Mouse (Mus musculus): ENCODE measurements around the gene P4hb. TPM values are rescaled to one million over a fixed set of nuclear protein-coding genes. Genes with fewer than 3 reads are reported as not detected.
A peak's percentile ranks its signal among the peaks of the same experiment; 100 is the strongest.
"Not testable (repeated sequence)": the region's sequence is repeated elsewhere in the genome, so short reads cannot be mapped to it uniquely, and the experiment has no call there.

P4hb gene
- polyA plus RNA-seq, 1 experiment from 2014 or later: 442 TPM

DNA sequence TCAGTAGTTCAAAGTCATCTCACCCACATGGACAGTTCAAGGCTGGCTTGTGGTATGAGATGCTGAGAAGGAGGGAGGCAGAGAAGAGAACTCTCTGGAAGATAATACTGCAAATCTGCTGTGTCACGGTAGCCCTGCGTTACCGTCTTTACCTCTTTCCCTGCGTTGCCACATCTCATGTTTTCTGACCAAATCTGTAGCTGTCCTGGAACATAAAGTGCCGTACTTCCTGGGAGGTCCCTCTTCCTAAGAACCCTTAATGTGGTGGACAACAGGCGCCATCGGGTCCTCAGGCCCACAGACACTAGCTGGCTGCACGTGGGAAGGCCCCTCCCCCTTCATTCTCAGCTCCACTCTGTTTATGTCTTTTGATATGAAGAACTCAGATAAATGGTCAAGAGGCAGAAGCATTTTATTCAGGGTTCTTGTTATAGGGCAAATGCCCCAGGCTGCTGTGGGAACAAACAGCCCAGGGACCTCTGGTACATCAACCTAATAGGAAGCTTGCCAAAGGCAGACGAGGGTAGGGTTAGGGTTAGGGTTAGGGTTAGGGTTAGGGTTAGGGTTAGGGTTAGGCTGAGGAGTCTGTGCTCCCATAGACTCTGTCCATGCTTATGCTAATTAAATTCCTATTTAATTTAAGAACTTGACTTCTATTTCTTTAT lies 45.2 kb downstream of the P4hb start:
- no peaks in the 10 kb centered on the region for H3K79me2 ChIP-seq (ENCODE audit: inconsistent target)
- 65% methylated on average over 9 of the region's 9 CpGs for WGBS (ENCODE audit: missing documents)
- H3K36me3 ChIP-seq (ENCODE audit: inconsistent target): no peaks in the 10 kb centered on the region
- H3K27ac ChIP-seq: no peak overlapping the region
- no peak overlapping the region for H3K4me3 ChIP-seq (ENCODE audit: inconsistent target)

DNA sequence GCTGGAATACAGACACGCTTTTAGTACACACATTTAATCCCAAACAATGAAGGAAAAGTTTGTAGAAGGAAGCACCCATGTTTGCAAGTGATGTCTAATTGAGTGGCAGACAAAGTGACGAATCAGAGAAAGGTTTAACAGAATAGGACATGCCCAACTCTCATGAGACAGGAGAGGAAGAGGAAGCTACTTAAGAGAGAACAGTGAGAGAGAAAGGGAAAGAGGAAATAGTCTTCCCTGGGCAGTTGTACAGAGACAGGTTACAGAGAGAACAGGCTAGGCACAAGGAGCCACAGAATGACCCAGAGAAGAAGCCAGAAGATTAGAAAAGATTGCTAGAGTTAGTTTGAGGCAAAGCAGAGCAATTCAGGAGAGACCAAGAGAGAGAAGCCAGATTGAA lies 47.1 kb downstream of the P4hb start:
- 95% methylated on average over 2 of the region's 2 CpGs for WGBS (ENCODE audit: missing documents)
- Histone ChIP-seq H3K79me2 (ENCODE audit: inconsistent target) (no peaks in the 10 kb centered on the region), H3K36me3 (ENCODE audit: inconsistent target) (no peaks in the 10 kb centered on the region), H3K27ac (peak overlapping the region; percentile 28), H3K4me3 (ENCODE audit: inconsistent target) (no peak overlapping the region)

DNA sequence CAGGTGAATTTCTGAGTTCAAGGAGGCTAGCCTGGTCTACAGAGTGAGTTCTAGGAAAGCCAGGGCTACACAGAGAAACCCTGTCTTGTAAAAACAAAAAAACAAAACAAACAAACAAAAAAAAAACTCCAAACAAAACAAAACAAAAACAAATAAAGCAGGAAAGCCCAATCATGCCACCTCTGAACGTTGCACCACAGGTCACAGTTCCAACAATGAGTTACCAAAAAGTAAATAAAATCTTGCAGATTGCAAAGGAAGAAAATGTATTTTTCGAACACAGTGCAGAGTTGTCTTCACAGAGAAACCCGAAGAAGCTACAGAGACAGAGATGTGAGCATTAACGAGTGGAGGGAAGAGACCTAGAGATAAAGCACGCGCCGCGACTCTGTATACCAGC lies 50.5 kb downstream of the P4hb start:
- Histone ChIP-seq H3K27ac (no peak overlapping the region), H3K4me3 (ENCODE audit: inconsistent target) (no peak overlapping the region), H3K79me2 (ENCODE audit: inconsistent target) (no peaks in the 10 kb centered on the region), H3K36me3 (ENCODE audit: inconsistent target) (no peaks in the 10 kb centered on the region)
- WGBS (ENCODE audit: missing documents): 88% methylated on average over 8 of the region's 8 CpGs

GRCm38 (mm10) chr11:120520967-120521540 lies 52.0 kb downstream of the P4hb start:
- H3K36me3 ChIP-seq (ENCODE audit: inconsistent target): no peaks in the 10 kb centered on the region
- H3K4me3 ChIP-seq (ENCODE audit: inconsistent target): no peak overlapping the region
- H3K27ac ChIP-seq: no peak overlapping the region
- no peaks in the 10 kb centered on the region for H3K79me2 ChIP-seq (ENCODE audit: inconsistent target)
- WGBS (ENCODE audit: missing documents): 100% methylated on average over 5 of the region's 5 CpGs

DNA sequence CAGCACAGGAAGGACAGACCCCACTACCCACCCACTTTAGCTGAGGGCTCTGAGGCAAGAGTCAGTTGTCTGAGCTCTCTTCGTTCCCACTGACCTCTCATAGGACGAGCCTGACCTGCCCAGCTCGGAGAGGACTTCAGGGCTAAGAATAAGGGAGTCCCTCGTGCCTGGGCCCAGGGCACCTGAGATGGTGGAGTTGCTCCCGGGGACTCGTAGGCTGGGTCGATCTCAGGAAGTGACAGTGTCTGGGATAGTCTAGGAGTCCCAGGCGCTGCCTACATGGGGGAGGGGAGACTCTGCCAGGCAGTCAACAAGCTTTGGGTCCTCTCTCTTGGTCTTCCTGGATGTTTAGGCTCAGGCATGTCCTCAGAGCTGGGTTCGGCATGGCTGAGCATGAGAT lies 52.6 kb downstream of the P4hb start:
- no peaks in the 10 kb centered on the region for H3K79me2 ChIP-seq (ENCODE audit: inconsistent target)
- H3K36me3 ChIP-seq (ENCODE audit: inconsistent target): no peaks in the 10 kb centered on the region
- peak overlapping the region; percentile 79 for H3K27ac ChIP-seq
- 97% methylated on average over 9 of the region's 9 CpGs for WGBS (ENCODE audit: missing documents)
- no peak overlapping the region for H3K4me3 ChIP-seq (ENCODE audit: inconsistent target)

GRCm38 (mm10) chr11:120519738-120520137 lies 53.3 kb downstream of the P4hb start:
- Histone ChIP-seq H3K4me3 (ENCODE audit: inconsistent target) (no peak overlapping the region; the same call in 1 of the 2 replicates), H3K79me2 (ENCODE audit: inconsistent target) (no peaks in the 10 kb centered on the region), H3K27ac (peak overlapping the region; percentile 79), H3K36me3 (ENCODE audit: inconsistent target) (no peaks in the 10 kb centered on the region)
- WGBS (ENCODE audit: missing documents): 18% methylated on average over 9 of the region's 9 CpGs

DNA sequence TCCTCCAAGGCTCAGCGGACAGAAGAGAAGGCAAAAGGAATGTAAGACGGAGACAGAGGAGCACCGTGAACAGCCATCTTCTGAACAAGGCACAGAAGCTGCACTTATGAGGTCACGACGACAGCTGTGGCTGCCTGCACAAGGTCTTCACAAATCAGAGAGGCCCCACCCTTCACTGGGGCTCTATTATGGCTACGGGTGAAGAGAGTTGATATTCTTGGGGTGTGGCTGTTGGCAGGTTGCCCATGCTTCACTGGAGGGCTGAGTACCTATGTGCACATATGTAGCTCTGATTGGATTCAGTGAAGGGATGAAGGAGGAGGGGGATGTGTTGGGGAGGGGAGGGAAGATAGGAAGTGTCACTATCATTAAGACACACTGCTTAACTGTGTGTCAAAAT lies 54.5 kb downstream of the P4hb start:
- Histone ChIP-seq H3K4me3 (ENCODE audit: inconsistent target) (peak overlapping the region; percentile 25; the same call in 1 of the 2 replicates), H3K27ac (peak overlapping the region; percentile 79), H3K79me2 (ENCODE audit: inconsistent target) (no peaks in the 10 kb centered on the region), H3K36me3 (ENCODE audit: inconsistent target) (no peaks in the 10 kb centered on the region)
- 64% methylated on average over 6 of the region's 6 CpGs for WGBS (ENCODE audit: missing documents)

GRCm38 (mm10) chr11:120518027-120518426 lies 55.0 kb downstream of the P4hb start:
- H3K4me3 ChIP-seq (ENCODE audit: inconsistent target): peak overlapping the region; percentile 25; the same call in 1 of the 2 replicates
- no peaks in the 10 kb centered on the region for H3K79me2 ChIP-seq (ENCODE audit: inconsistent target)
- 17% methylated on average over 6 of the region's 6 CpGs for WGBS (ENCODE audit: missing documents)
- peak overlapping the region; percentile 79 for H3K27ac ChIP-seq
- H3K36me3 ChIP-seq (ENCODE audit: inconsistent target): no peaks in the 10 kb centered on the region

DNA sequence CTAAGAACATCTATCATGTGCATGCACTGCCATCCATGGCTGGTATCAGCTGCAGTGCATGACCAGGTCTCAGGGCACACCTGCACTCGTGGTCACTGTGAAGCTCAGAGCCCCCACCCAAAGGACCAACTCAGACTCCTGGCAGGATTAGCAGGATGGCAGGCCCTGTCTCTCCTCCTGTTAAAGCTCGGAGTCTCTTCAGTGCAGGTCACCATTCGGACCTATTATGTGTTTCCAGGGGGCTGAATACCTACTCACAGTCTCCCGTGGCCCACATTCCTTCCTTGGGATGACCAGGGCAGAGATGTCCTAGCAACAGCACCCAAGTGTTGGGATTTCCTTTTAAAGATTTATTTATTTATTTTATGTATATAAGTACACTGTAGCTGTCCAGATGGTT lies 55.9 kb downstream of the P4hb start:
- H3K4me3 ChIP-seq (ENCODE audit: inconsistent target): no peak overlapping the region
- no peaks in the 10 kb centered on the region for H3K79me2 ChIP-seq (ENCODE audit: inconsistent target)
- 92% methylated on average over 4 of the region's 4 CpGs for WGBS (ENCODE audit: missing documents)
- no peaks in the 10 kb centered on the region for H3K36me3 ChIP-seq (ENCODE audit: inconsistent target)
- no peak overlapping the region for H3K27ac ChIP-seq

GRCm38 (mm10) chr11:120515611-120516010 lies 57.4 kb downstream of the P4hb start:
- Histone ChIP-seq H3K4me3 (ENCODE audit: inconsistent target) (no peak overlapping the region), H3K27ac (no peak overlapping the region), H3K79me2 (ENCODE audit: inconsistent target) (no peaks in the 10 kb centered on the region), H3K36me3 (ENCODE audit: inconsistent target) (no peaks in the 10 kb centered on the region)
- 25% methylated on average over 17 of the region's 17 CpGs for WGBS (ENCODE audit: missing documents)

GRCm38 (mm10) chr11:120514262-120514661 lies 58.8 kb downstream of the P4hb start:
- 91% methylated on average over 2 of the region's 2 CpGs for WGBS (ENCODE audit: missing documents)
- H3K79me2 ChIP-seq (ENCODE audit: inconsistent target); H3K4me3 ChIP-seq (ENCODE audit: inconsistent target); H3K27ac ChIP-seq; H3K36me3 ChIP-seq (ENCODE audit: inconsistent target): not testable (repeated sequence)

DNA sequence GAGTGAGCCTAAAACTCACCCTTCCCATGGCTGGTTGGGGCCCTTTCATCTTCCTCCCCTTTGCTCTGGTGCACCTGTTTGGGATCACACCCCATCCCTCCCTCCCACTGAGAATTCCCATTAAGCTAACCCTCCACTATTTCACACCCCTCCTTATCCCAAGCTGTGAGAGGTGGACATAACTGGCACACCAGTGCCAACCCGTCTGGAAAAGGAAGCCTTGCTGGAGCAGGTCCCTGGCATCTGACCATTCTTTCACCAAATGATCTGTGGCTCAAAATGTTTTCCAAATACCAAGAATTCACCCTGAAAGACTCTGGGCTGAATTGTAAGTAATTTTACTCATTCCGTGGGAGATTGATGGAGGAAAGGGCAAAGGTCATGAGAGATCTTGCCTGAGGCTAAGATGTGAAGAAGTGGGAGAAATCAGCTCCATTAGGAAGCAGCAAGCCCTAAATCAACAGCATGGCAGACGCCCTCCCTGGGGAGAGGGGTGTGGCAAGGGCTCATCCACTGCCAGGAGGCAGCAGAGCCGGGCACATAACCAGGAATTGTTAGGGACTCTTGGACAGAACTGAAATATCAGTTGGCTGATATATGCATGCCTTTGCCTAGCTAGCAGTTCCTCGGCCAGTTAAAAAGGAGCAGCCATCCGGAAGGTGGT lies 60.1 kb downstream of the P4hb start:
- Histone ChIP-seq H3K4me3 (ENCODE audit: inconsistent target) (no peak overlapping the region), H3K27ac (no peak overlapping the region), H3K36me3 (ENCODE audit: inconsistent target) (no peaks in the 10 kb centered on the region), H3K79me2 (ENCODE audit: inconsistent target) (no peaks in the 10 kb centered on the region)
- WGBS (ENCODE audit: missing documents): 97% methylated on average over 6 of the region's 6 CpGs

- no peaks in the 10 kb centered on the region for H3K79me2 ChIP-seq (ENCODE audit: inconsistent target)
- H3K36me3 ChIP-seq (ENCODE audit: inconsistent target): no peaks in the 10 kb centered on the region
- peak overlapping the region; percentile 24; the same call in 1 of the 2 replicates for H3K4me3 ChIP-seq (ENCODE audit: inconsistent target)
- peak overlapping the region; percentile 40 for H3K27ac ChIP-seq
- WGBS (ENCODE audit: missing documents): 3% methylated on average over 16 of the region's 16 CpGs
Observed at GRCm38 (mm10) chr11:120510375-120511030, 62.5 kb downstream of the P4hb start.

Data from macrophage (primary cell).